8 mouse cellular contexts compared by ENCODE assay signal in the genomic region with DNA sequence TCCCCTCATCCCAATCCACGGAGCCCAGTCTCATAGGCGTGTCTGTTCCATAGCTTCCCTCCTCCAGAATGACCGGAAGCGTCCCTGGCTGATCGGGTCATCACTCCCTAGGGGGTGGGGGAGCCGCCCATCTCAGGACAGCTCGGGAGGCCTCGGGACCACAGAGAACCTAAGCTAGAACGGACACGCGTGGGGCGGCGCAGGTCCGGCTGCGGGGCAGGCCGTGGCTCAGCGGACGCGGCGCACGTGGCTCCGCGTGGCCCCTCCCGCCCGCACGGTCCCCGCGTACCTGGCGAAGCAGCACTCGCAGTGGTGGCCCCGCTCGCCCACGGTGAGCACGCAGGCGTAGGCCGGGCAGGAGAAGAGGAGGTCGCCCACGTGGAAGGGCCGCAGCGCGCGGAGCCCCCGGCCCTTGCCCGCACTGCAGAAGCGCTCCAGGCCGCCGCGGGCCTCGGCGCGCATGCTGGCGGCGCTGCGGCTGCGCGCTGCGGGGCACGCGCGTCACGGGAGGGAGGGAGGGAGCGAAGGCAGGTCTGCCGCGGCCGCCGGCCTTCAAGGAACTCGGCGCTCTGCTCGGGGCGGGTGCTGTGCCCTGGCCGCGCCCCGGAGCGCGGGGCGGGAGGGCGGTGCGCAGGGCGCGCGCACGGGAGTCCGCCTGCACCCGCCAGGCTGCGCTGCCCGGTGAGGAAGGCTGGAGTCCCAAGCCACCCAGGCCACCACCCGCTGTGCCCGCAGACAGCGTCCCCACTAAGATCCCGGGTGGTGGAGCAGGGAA. TPM values are rescaled to one million over a fixed set of nuclear protein-coding genes. Genes with fewer than 3 reads are reported as not detected.
DNase-seq lines count a peak whose midpoint lies in the region; ATAC-seq and TF ChIP-seq lines count a peak whose summit lies in the region.

A gene (minus strand): TSS at position 546 of the 775 bp plus-strand sequence.

- under 1% methylated on average over 57 of the region's 90 CpGs for WGBS in forebrain, embryonic 13.5 days
- under 1% methylated on average over 54 of the region's 90 CpGs for WGBS in liver, postnatal 0 days (ENCODE audit: insufficient replicate concordance)
- under 1% methylated on average over 57 of the region's 90 CpGs for WGBS in neural tube, embryonic 14.5 days

- ATAC-seq in cerebellum, adult (ENCODE audit: insufficient number of reproducible peaks, low FRiP score, low TSS enrichment): peak; percentile 82
- ATAC-seq in forebrain, embryonic 13.5 days: peak; percentile 93
- ATAC-seq in liver, postnatal 0 days: peak; percentile 92
- ATAC-seq in neural tube, embryonic 14.5 days (ENCODE audit: low read depth): peak; percentile 90

- 0 out of 2 replicates have a peak, but pooled peaks have one; percentile 3 for TF ChIP-seq CTCF in liver, postnatal 0 days (IDR thresholded peaks at IDR 0.05; ENCODE audit: low read depth)

- H3K36me3 ChIP-seq in forebrain, embryonic 13.5 days (ENCODE audit: poor library complexity, severe bottlenecking): no peaks in the 10 kb centered on the region
- H3K36me3 ChIP-seq in liver, postnatal 0 days (replicated peaks; ENCODE audit: insufficient read depth, low read length): no peaks in the 10 kb centered on the region
- H3K36me3 ChIP-seq in neural tube, embryonic 14.5 days (ENCODE audit: control insufficient read depth, insufficient read depth, low read length): no peaks in the 10 kb centered on the region

- H3K4me3 ChIP-seq in forebrain, embryonic 13.5 days: peak within 1 kb of the TSS; percentile 74
- peak within 1 kb of the TSS; percentile 67 for H3K4me3 ChIP-seq in liver, postnatal 0 days (ENCODE audit: low read depth, low read length)
- H3K4me3 ChIP-seq in neural tube, embryonic 14.5 days (ENCODE audit: low read depth, low read length): peak within 1 kb of the TSS; percentile 77

- no peak for TF ChIP-seq EP300 in liver, postnatal 0 days (IDR thresholded peaks at IDR 0.05; ENCODE audit: low read depth)

- H3K27me3 ChIP-seq in forebrain, embryonic 13.5 days: peaks cover 24% of the 10 kb centered on the region
- H3K27me3 ChIP-seq in liver, postnatal 0 days (ENCODE audit: insufficient read depth, low read length): no peaks in the 10 kb centered on the region
- H3K27me3 ChIP-seq in neural tube, embryonic 14.5 days (ENCODE audit: control insufficient read depth, insufficient read depth, low read length): no peaks in the 10 kb centered on the region

- H3K9ac ChIP-seq in forebrain, embryonic 13.5 days: peak within 1 kb of the TSS; percentile 81
- H3K9ac ChIP-seq in liver, postnatal 0 days (replicated peaks): peak within 1 kb of the TSS; percentile 73
- peak within 1 kb of the TSS; percentile 95 for H3K9ac ChIP-seq in neural tube, embryonic 14.5 days (replicated peaks; ENCODE audit: low read depth, low read length)

- intact Hi-C loops in heart, postnatal 10 days (cut with DNase I): loop anchor here (10.0 kb wide), 1 partner anchor 897 kb away; no protein-coding TSS in a partner anchor

- peak within 1 kb of the TSS; percentile 97 for H3K4me2 ChIP-seq in forebrain, embryonic 13.5 days
- H3K4me2 ChIP-seq in liver, postnatal 0 days (ENCODE audit: low read depth, low read length): peak within 1 kb of the TSS; percentile 97
- peak within 1 kb of the TSS; percentile 87 for H3K4me2 ChIP-seq in neural tube, embryonic 14.5 days (ENCODE audit: low read depth, low read length)

- H3K27ac ChIP-seq in forebrain, embryonic 13.5 days: no peak within 1 kb of the TSS
- H3K27ac ChIP-seq in liver, postnatal 0 days (ENCODE audit: low read depth): no peak within 1 kb of the TSS
- peak within 1 kb of the TSS; percentile 62 for H3K27ac ChIP-seq in neural tube, embryonic 14.5 days (ENCODE audit: low read depth, low read length)

- H3K9me3 ChIP-seq in forebrain, embryonic 13.5 days (replicated peaks): no peaks in the 10 kb centered on the region
- H3K9me3 ChIP-seq in liver, postnatal 0 days (ENCODE audit: low read length): no peaks in the 10 kb centered on the region
- H3K9me3 ChIP-seq in neural tube, embryonic 14.5 days (ENCODE audit: control insufficient read depth, low read length): no peaks in the 10 kb centered on the region

- peaks cover 18% of the 10 kb centered on the region for H3K4me1 ChIP-seq in forebrain, embryonic 13.5 days
- H3K4me1 ChIP-seq in liver, postnatal 0 days (ENCODE audit: insufficient read depth): peaks cover 13% of the 10 kb centered on the region
- peaks cover 12% of the 10 kb centered on the region for H3K4me1 ChIP-seq in neural tube, embryonic 14.5 days (ENCODE audit: control insufficient read depth, insufficient read depth, low read length)

- DNase-seq in ES-CJ7 (ENCODE audit: low read depth, low spot score): peak; percentile 67
- peak; percentile 76 to 82 for DNase-seq in heart, postnatal 10 days
- DNase-seq in kidney, postnatal 4 days: peak; percentile 75 to 86
- DNase-seq in liver, postnatal 0 days: peak; percentile 80
- DNase-seq in testis, postnatal 14 days (ENCODE audit: low spot score): peak; percentile 72

RNA-seq across cellular contexts. Expression of the gene that starts here (rescaled TPM):
- 41.9 and 44.9 TPM in 2 replicates for polyA plus RNA-seq in forebrain, embryonic 13.5 days (2015; fragmentation: Nextera tagmentation; extraction: Ambion mirVana)
- total RNA-seq in heart, postnatal 10 days (2021): 100 to 1,000 TPM; 166 to 180 TPM
- 21.4 and 23.3 TPM in 2 replicates for polyA plus RNA-seq in liver, postnatal 0 days (2015; fragmentation: Nextera tagmentation; extraction: Ambion mirVana)
- 80.0 and 96.8 TPM in 2 replicates for polyA plus RNA-seq in neural tube, embryonic 14.5 days (2014; fragmentation: Nextera tagmentation; extraction: Ambion mirVana)
